Mouse (Mus musculus): ENCODE measurements around the gene Card9. TPM values are rescaled to one million over a fixed set of nuclear protein-coding genes. Genes with fewer than 3 reads are reported as not detected.

Gene Card9
- polyA plus RNA-seq, 1 experiment from 2014 or later: 2.1 TPM

GRCm38 (mm10) chr2:26351358-26352290 lies 9.1 kb downstream of the Card9 start, which contains the start of gene Dnlz:
Gene Dnlz, minus strand, starts transcription at chr2:26352110.
- DNase-seq (ENCODE audit: low spot score) (peak; percentile 97), ATAC-seq (ENCODE audit: low read depth) (peak; percentile 86)
- Histone ChIP-seq H3K27ac (replicated peaks; ENCODE audit: low read depth, low read length) (peak within 1 kb of the TSS; percentile 90), H3K36me3 (ENCODE audit: control insufficient read depth, insufficient read depth, low read length) (peaks cover 37% of the 10 kb centered on the region), H3K27me3 (replicated peaks; ENCODE audit: control insufficient read depth, insufficient read depth, low read length) (no peaks in the 10 kb centered on the region), H3K9me3 (ENCODE audit: control insufficient read depth, low read length) (no peaks in the 10 kb centered on the region), H3K4me2 (ENCODE audit: low read depth, low read length) (peak within 1 kb of the TSS; percentile 98), H3K4me1 (ENCODE audit: control insufficient read depth, insufficient read depth, low read length) (peaks cover 12% of the 10 kb centered on the region; the same call in 1 of the 2 replicates), H3K4me3 (ENCODE audit: low read depth, low read length) (peak within 1 kb of the TSS; percentile 90), H3K9ac (ENCODE audit: low read depth, low read length) (peak within 1 kb of the TSS; percentile 96)
- 4% methylated on average over 35 of the region's 62 CpGs for WGBS

- peaks cover 12% of the 10 kb centered on the region; the same call in 1 of the 2 replicates for H3K4me1 ChIP-seq (ENCODE audit: control insufficient read depth, insufficient read depth, low read length)
- no peak overlapping the region for H3K4me2 ChIP-seq (ENCODE audit: low read depth, low read length)
- H3K27ac ChIP-seq (replicated peaks; ENCODE audit: low read depth, low read length): no peak overlapping the region; the same call in 1 of the 2 replicates
- DNase-seq (ENCODE audit: low spot score) (peak; percentile 53), ATAC-seq (ENCODE audit: low read depth) (no peak)
- H3K9me3 ChIP-seq (ENCODE audit: control insufficient read depth, low read length): no peaks in the 10 kb centered on the region
- H3K27me3 ChIP-seq (replicated peaks; ENCODE audit: control insufficient read depth, insufficient read depth, low read length): no peaks in the 10 kb centered on the region
- WGBS: 52% methylated on average over 6 of the region's 6 CpGs
- no peak overlapping the region for H3K4me3 ChIP-seq (ENCODE audit: low read depth, low read length)
- H3K36me3 ChIP-seq (ENCODE audit: control insufficient read depth, insufficient read depth, low read length): peaks cover 71% of the 10 kb centered on the region
- no peak overlapping the region for H3K9ac ChIP-seq (ENCODE audit: low read depth, low read length)
Observed at GRCm38 (mm10) chr2:26348241-26348640, 12.5 kb downstream of the Card9 start.

DNA sequence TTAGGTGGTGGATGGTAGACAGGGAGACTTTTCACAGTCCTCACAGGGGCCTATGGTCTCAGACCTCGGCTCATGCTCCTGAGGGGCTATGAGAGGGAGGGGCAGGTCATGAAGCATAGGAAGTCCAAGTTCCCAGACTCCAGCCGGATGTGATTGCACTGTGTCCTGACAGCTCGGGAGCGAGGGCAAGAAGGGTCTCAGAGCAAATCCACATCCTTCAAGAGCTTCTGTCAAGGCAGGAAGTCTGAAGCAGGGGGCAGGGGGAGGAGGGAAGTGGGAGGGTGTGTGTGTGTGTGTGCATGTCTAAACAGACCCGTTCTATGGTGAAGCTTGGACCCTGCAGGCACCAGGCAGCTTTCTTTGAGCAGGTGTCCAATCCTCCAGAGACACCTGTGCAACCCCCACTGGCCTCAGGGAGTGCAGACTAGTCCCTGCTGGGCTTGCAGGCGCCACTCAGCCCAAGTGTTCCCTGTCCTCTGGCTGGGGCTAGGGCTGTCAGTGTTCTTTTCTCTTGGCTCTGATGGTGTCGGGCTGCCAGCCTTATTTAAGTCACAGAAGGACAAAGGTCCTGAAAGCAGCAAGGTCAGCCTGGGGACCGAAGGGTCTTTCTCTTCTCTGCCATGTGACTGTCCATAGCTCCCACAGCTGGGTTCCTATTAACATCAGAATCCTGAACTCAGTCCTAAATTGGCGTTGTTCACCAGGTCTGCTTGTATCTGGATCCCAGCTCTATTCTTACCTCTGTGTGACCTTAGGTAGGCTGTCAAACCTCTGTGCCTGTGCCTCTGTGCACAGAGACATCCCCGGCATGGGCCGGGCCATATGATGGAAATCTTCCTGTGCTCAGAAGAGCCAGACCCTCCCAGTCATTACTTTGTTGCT lies 17.9 kb downstream of the Card9 start:
- Histone ChIP-seq H3K4me3 (ENCODE audit: low read depth, low read length) (no peak overlapping the region), H3K4me1 (ENCODE audit: control insufficient read depth, insufficient read depth, low read length) (no peaks in the 10 kb centered on the region), H3K9ac (ENCODE audit: low read depth, low read length) (no peak overlapping the region), H3K27me3 (replicated peaks; ENCODE audit: control insufficient read depth, insufficient read depth, low read length) (no peaks in the 10 kb centered on the region), H3K36me3 (ENCODE audit: control insufficient read depth, insufficient read depth, low read length) (peaks cover 95% of the 10 kb centered on the region), H3K27ac (replicated peaks; ENCODE audit: low read depth, low read length) (peak overlapping the region; percentile 11; the same call in 1 of the 2 replicates), H3K4me2 (ENCODE audit: low read depth, low read length) (no peak overlapping the region), H3K9me3 (ENCODE audit: control insufficient read depth, low read length) (no peaks in the 10 kb centered on the region)
- WGBS: 62% methylated on average over 11 of the region's 11 CpGs
- DNase-seq (ENCODE audit: low spot score): peak; percentile 26
- no peak for ATAC-seq (ENCODE audit: low read depth)

- Histone ChIP-seq H3K4me3 (ENCODE audit: low read depth, low read length) (no peak overlapping the region), H3K4me2 (ENCODE audit: low read depth, low read length) (no peak overlapping the region), H3K9me3 (ENCODE audit: control insufficient read depth, low read length) (no peaks in the 10 kb centered on the region), H3K9ac (ENCODE audit: low read depth, low read length) (no peak overlapping the region), H3K4me1 (ENCODE audit: control insufficient read depth, insufficient read depth, low read length) (no peaks in the 10 kb centered on the region), H3K27me3 (replicated peaks; ENCODE audit: control insufficient read depth, insufficient read depth, low read length) (no peaks in the 10 kb centered on the region), H3K27ac (replicated peaks; ENCODE audit: low read depth, low read length) (peak overlapping the region; percentile 28), H3K36me3 (ENCODE audit: control insufficient read depth, insufficient read depth, low read length) (peaks cover 87% of the 10 kb centered on the region)
- 57% methylated on average over 10 of the region's 10 CpGs for WGBS
- ATAC-seq (ENCODE audit: low read depth) (peak; percentile 24; the same call in 1 of the 2 replicates), DNase-seq (ENCODE audit: low spot score) (peak; percentile 68)
Observed at GRCm38 (mm10) chr2:26342044-26342443, 18.7 kb downstream of the Card9 start.

DNA sequence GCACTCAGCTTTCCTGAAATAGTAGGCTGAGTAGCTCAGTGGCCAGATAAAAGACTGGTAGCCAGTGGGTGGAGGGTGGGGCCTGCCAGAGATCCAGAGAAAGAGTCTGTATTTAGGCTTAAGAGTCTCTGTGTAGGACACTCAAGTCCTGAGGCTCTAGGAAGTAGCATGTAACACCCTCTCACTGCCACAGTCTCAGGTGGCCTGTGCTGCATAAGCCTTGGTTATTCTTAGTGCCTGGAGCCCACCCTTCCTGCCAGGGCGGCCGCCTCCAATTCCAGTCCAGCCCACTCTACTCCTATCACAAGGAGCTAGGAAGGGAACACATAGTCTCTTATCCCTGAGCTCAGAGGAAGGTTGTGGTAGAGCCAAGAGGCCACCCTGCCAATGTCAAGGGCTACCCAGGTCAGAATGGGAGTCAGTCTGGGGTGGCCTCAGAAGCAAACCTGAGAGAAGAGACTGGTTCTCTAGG lies 19.2 kb downstream of the Card9 start:
- no peak overlapping the region for H3K4me3 ChIP-seq (ENCODE audit: low read depth, low read length)
- no peaks in the 10 kb centered on the region for H3K4me1 ChIP-seq (ENCODE audit: control insufficient read depth, insufficient read depth, low read length)
- peak overlapping the region; percentile 28 for H3K27ac ChIP-seq (replicated peaks; ENCODE audit: low read depth, low read length)
- no peak overlapping the region for H3K4me2 ChIP-seq (ENCODE audit: low read depth, low read length)
- no peak overlapping the region for H3K9ac ChIP-seq (ENCODE audit: low read depth, low read length)
- ATAC-seq (ENCODE audit: low read depth) (0 out of 2 replicates have a peak, but pooled peaks have one; percentile 35), DNase-seq (ENCODE audit: low spot score) (no peak)
- H3K9me3 ChIP-seq (ENCODE audit: control insufficient read depth, low read length): no peaks in the 10 kb centered on the region
- peaks cover 82% of the 10 kb centered on the region for H3K36me3 ChIP-seq (ENCODE audit: control insufficient read depth, insufficient read depth, low read length)
- WGBS: 85% methylated on average over 2 of the region's 2 CpGs
- H3K27me3 ChIP-seq (replicated peaks; ENCODE audit: control insufficient read depth, insufficient read depth, low read length): no peaks in the 10 kb centered on the region

GRCm38 (mm10) chr2:26339204-26339551 lies 21.5 kb downstream of the Card9 start:
- ATAC-seq (ENCODE audit: low read depth) (no peak), DNase-seq (ENCODE audit: low spot score) (no peak)
- Histone ChIP-seq H3K9me3 (ENCODE audit: control insufficient read depth, low read length) (no peaks in the 10 kb centered on the region), H3K9ac (ENCODE audit: low read depth, low read length) (no peak overlapping the region), H3K27ac (replicated peaks; ENCODE audit: low read depth, low read length) (no peak overlapping the region), H3K4me3 (ENCODE audit: low read depth, low read length) (no peak overlapping the region), H3K4me1 (ENCODE audit: control insufficient read depth, insufficient read depth, low read length) (no peaks in the 10 kb centered on the region), H3K4me2 (ENCODE audit: low read depth, low read length) (no peak overlapping the region), H3K36me3 (ENCODE audit: control insufficient read depth, insufficient read depth, low read length) (peaks cover 58% of the 10 kb centered on the region), H3K27me3 (replicated peaks; ENCODE audit: control insufficient read depth, insufficient read depth, low read length) (no peaks in the 10 kb centered on the region)
- WGBS: 88% methylated on average over 5 of the region's 5 CpGs

DNA sequence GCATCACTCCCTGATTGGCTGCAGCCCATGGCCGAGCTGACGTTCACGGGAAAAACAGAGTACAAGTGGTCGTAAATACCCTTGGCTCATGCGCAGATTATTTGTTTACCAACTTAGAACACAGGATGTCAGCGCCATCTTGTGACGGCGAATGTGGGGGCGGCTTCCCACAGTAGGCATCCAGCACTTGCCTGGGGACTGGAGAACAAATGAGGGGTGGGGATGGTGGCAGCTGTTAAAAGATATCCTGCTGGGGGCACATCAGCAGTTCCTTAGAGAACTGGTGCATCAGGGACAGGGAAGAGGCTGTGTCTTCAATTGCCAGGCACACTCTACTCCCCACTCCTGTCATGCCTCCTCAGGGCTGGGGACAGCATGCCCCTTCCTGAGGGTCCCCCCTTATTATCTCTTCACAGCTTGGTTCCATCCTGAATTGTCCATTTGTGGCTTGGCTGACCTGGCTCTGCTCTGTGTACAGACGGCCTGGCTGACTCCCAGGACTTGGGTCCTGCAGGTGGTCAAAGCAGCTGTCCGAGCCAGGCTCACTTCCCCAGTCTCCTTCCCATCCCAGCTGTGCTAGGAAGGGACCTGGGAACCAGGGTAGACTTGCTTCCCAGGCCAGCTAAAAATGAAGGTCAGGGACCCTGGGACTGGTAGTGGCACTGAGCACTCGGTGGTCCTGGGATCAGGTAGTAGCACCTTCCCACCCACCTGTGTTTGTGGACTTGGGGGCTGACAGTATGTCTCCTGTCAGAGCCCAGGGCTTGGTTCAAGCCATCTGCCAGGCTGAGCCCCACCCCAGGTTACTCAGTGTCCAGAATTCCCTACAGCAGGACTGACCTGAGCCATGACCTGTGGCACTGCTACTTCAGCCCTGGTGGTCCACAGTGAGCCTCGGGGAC lies 22.2 kb downstream of the Card9 start:
- peaks cover 52% of the 10 kb centered on the region for H3K36me3 ChIP-seq (ENCODE audit: control insufficient read depth, insufficient read depth, low read length)
- no peaks in the 10 kb centered on the region for H3K9me3 ChIP-seq (ENCODE audit: control insufficient read depth, low read length)
- no peaks in the 10 kb centered on the region for H3K4me1 ChIP-seq (ENCODE audit: control insufficient read depth, insufficient read depth, low read length)
- H3K27me3 ChIP-seq (replicated peaks; ENCODE audit: control insufficient read depth, insufficient read depth, low read length): no peaks in the 10 kb centered on the region
- no peak overlapping the region; the same call in 1 of the 2 replicates for H3K27ac ChIP-seq (replicated peaks; ENCODE audit: low read depth, low read length)
- no peak overlapping the region for H3K4me3 ChIP-seq (ENCODE audit: low read depth, low read length)
- no peak overlapping the region for H3K9ac ChIP-seq (ENCODE audit: low read depth, low read length)
- no peak for DNase-seq (ENCODE audit: low spot score)
- WGBS: 78% methylated on average over 8 of the region's 13 CpGs
- ATAC-seq (ENCODE audit: low read depth): no peak
- H3K4me2 ChIP-seq (ENCODE audit: low read depth, low read length): no peak overlapping the region

All from embryonic facial prominence, embryonic 14.5 days (tissue).